Mouse (Mus musculus) layer of hippocampus, adult 18-20 months (tissue): ENCODE results near the gene Gm28372. TPM values are rescaled to one million over a fixed set of nuclear protein-coding genes. Genes with fewer than 3 reads are reported as not detected.
A peak's percentile ranks its signal among the peaks of the same experiment; 100 is the strongest.

Experiments used
- DNase-seq, 2 experiments: peaks; one replicate each; pipeline ENCODE4 v3.0.0; 2022; ENCODE audit warnings: low spot score in 2 of 2
- total RNA-seq, 2 experiments: library from RNA; stranded (reverse); gene quantifications; 2 replicates each; pipeline ENCODE4 v1.2.3; 2021

Gene Gm28372
- total RNA-seq, 2 experiments from 2014 or later: not detected

- peak; percentile 65 to 89 for DNase-seq
Observed at GRCm38 (mm10) chr2:130411558-130412495, 6.8 kb downstream of the Gm28372 start.

GRCm38 (mm10) chr2:130412775-130413174 lies 7.7 kb downstream of the Gm28372 start:
- DNase-seq: no peak

GRCm38 (mm10) chr2:130414094-130414856 lies 9.2 kb downstream of the Gm28372 start:
- no peak for DNase-seq

- no peak for DNase-seq
Observed at GRCm38 (mm10) chr2:130421781-130422620, 17.0 kb downstream of the Gm28372 start.

GRCm38 (mm10) chr2:130423397-130424125 lies 18.5 kb downstream of the Gm28372 start:
- peak; percentile 68 to 84 for DNase-seq

GRCm38 (mm10) chr2:130424126-130424853 lies 19.3 kb downstream of the Gm28372 start, which contains the start of the genes Vps16 and Pced1a:
Gene Vps16 (plus strand): TSS chr2:130424339.
Gene Pced1a (minus strand): TSS chr2:130424701.
- DNase-seq: peak; percentile 89 to 94

- DNase-seq: peak in 1 of 2 experiments; percentile 30
Observed at GRCm38 (mm10) chr2:130425112-130425511, 20.1 kb downstream of the Gm28372 start.

GRCm38 (mm10) chr2:130429851-130430250 lies 24.8 kb downstream of the Gm28372 start:
- DNase-seq: no peak

GRCm38 (mm10) chr2:130430484-130430883 lies 25.4 kb downstream of the Gm28372 start:
- no peak for DNase-seq

- no peak for DNase-seq
Observed at GRCm38 (mm10) chr2:130432157-130432556, 27.1 kb downstream of the Gm28372 start.

- DNase-seq: peak in 1 of 2 experiments; percentile 71
Observed at GRCm38 (mm10) chr2:130433152-130433551, 28.1 kb downstream of the Gm28372 start.

- DNase-seq: no peak
Observed at GRCm38 (mm10) chr2:130436769-130437168, 31.7 kb downstream of the Gm28372 start.

- DNase-seq: peak in 1 of 2 experiments; percentile 51
Observed at GRCm38 (mm10) chr2:130438861-130439260, 33.8 kb downstream of the Gm28372 start.

- no peak for DNase-seq
Observed at GRCm38 (mm10) chr2:130439840-130440480, 34.9 kb downstream of the Gm28372 start.

- DNase-seq: no peak
Observed at GRCm38 (mm10) chr2:130442162-130442561, 37.1 kb downstream of the Gm28372 start.

GRCm38 (mm10) chr2:130448449-130448848 lies 43.4 kb downstream of the Gm28372 start:
- no peak for DNase-seq

- DNase-seq: no peak
Observed at GRCm38 (mm10) chr2:130449021-130449793, 44.2 kb downstream of the Gm28372 start.

GRCm38 (mm10) chr2:130449794-130450433 lies 44.9 kb downstream of the Gm28372 start, which contains the start of gene Ptpra:
Gene Ptpra (plus strand): TSS chr2:130450278.
- DNase-seq: peak; percentile 91 to 94
